Comparison of ENCODE assay signal across 10 mouse cellular contexts in the genomic region with DNA sequence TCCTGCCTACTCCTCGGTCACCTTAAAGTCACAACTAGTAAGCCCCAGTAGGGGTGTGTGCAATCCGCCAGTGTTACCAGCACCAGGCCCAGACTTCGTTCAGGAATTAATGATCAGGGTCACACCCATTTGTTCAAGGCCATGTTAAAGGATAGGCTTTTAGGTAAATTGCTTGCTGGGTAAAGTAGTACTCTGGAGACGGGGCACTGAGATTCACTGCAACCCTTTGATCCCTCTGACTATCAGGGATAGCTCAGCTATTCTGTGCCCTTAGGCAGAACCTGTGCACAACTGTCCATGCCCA. TPM values are rescaled to one million over a fixed set of nuclear protein-coding genes. Genes with fewer than 3 reads are reported as not detected.
DNase-seq lines count a peak whose midpoint lies in the region; ATAC-seq and TF ChIP-seq lines count a peak whose summit lies in the region.
"Had no signal": no experiment of that assay in that cellular context is flagged by ENCODE, and none has a peak within 500 bp of the region (broad histone marks: within the 10 kb centered on the region; RNA-seq: fewer than 3 reads in every experiment).

No protein-coding gene starts in this region.

- 0 out of 2 replicates have a peak overlapping the region, but pooled peaks have one; percentile 49 for H3K9ac ChIP-seq in kidney, embryonic 14.5 days (ENCODE audit: low read depth, low read length)
- no peak overlapping the region for H3K9ac ChIP-seq in limb, embryonic 14.5 days (ENCODE audit: low read depth, low read length, severe bottlenecking)

- WGBS in kidney, embryonic 14.5 days, result 61% methylated on average over 4 of the region's 4 CpGs
- 47% methylated on average over 4 of the region's 4 CpGs for WGBS in limb, embryonic 14.5 days

- no peaks in the 10 kb centered on the region for H3K36me3 ChIP-seq in kidney, embryonic 14.5 days (ENCODE audit: control insufficient read depth, insufficient read depth, low read length)
- H3K36me3 ChIP-seq in limb, embryonic 14.5 days (ENCODE audit: control insufficient read depth, insufficient read depth, low read length), result no peaks in the 10 kb centered on the region

- H3K27ac ChIP-seq in kidney, embryonic 14.5 days (ENCODE audit: low read depth, low read length), result peak overlapping the region; percentile 96
- peak overlapping the region; percentile 92 for H3K27ac ChIP-seq in limb, embryonic 14.5 days (replicated peaks; ENCODE audit: low read depth, low read length)
- H3K27ac ChIP-seq: macrophage had no signal

- peaks cover 10% of the 10 kb centered on the region for H3K4me1 ChIP-seq in kidney, embryonic 14.5 days (ENCODE audit: control insufficient read depth, insufficient read depth, low read length)
- H3K4me1 ChIP-seq in limb, embryonic 14.5 days (ENCODE audit: control insufficient read depth, insufficient read depth, low read length), result peaks cover 28% of the 10 kb centered on the region

- H3K27me3 ChIP-seq in kidney, embryonic 14.5 days (ENCODE audit: control insufficient read depth, insufficient read depth, low read length), result no peaks in the 10 kb centered on the region
- no peaks in the 10 kb centered on the region for H3K27me3 ChIP-seq in limb, embryonic 14.5 days (ENCODE audit: control insufficient read depth, insufficient read depth, low read length)
- H3K27me3 ChIP-seq: Patski had no signal

- H3K9me3 ChIP-seq in kidney, embryonic 14.5 days (ENCODE audit: control insufficient read depth, low read length), result no peaks in the 10 kb centered on the region
- no peaks in the 10 kb centered on the region for H3K9me3 ChIP-seq in limb, embryonic 14.5 days (ENCODE audit: control insufficient read depth, low read length)

- ATAC-seq in kidney, embryonic 14.5 days (ENCODE audit: low FRiP score, low TSS enrichment), result no peak
- no peak for ATAC-seq in limb, embryonic 14.5 days (ENCODE audit: low FRiP score, low read depth)
- ATAC-seq: Patski had no signal

- no peak overlapping the region for H3K4me2 ChIP-seq in kidney, embryonic 14.5 days (replicated peaks; ENCODE audit: low read depth, low read length)
- no peak overlapping the region for H3K4me2 ChIP-seq in limb, embryonic 14.5 days (replicated peaks; ENCODE audit: low read depth, low read length, severe bottlenecking)

- no peak for TF ChIP-seq POLR2A in limb, embryonic 14.5 days (IDR thresholded peaks at IDR 0.05; ENCODE audit: borderline replicate concordance, extremely low read depth, insufficient read depth, insufficient read length)

- H3K4me3 ChIP-seq in kidney, embryonic 14.5 days (ENCODE audit: low read length), result no peak overlapping the region
- no peak overlapping the region for H3K4me3 ChIP-seq in limb, embryonic 14.5 days (replicated peaks; ENCODE audit: low read length)

- DNase-seq in kidney, adult 18-20 months, result no peak
- DNase-seq in ES-CJ7 (ENCODE audit: low read depth, low spot score), result peak; percentile 87
- peak; percentile 89 for DNase-seq in ZHBTc4 (ENCODE audit: low read depth, low spot score)
- DNase-seq in limb, embryonic 14.5 days (ENCODE audit: low spot score), result no peak
- no peak for DNase-seq in gastrocnemius, postnatal 14 days
- no peak for DNase-seq in thymus, postnatal 10 days (ENCODE audit: low spot score in 2 of 2)
- DNase-seq: layer of hippocampus, postnatal 36 days had no signal

- intact Hi-C loops in gastrocnemius, postnatal 14 days (cut with DNase I; ENCODE audit: low total_unique reads), result loop anchor here (2.0 kb wide), 1 partner anchor 47 kb away; no protein-coding TSS in a partner anchor

RNA-seq across cellular contexts. Expression of a gene that starts 18.3 kb away (rescaled TPM):
- 7.1 and 8.4 TPM in 2 replicates for polyA plus RNA-seq in kidney, embryonic 14.5 days (2014; fragmentation: Nextera tagmentation; extraction: Ambion mirVana)
- polyA plus RNA-seq in limb, embryonic 14.5 days (2012; rRNA removed), result 10.9 and 12.6 TPM in 2 replicates
- polyA plus RNA-seq in limb, embryonic 14.5 days (2014; fragmentation: Nextera tagmentation; extraction: Ambion mirVana), result 16.5 and 20.7 TPM in 2 replicates
- 10 to 100 TPM; 20.5 to 28.2 TPM for total RNA-seq in gastrocnemius, postnatal 14 days (2021)
- polyA plus RNA-seq: macrophage had no signal

Comparison
In these comparisons a context has a peak if more than half of its experiments do, and no peak if none do; other contexts are left out.
1. DNase-seq: peak in ES-CJ7 (single experiment) and ZHBTc4 (single experiment); none in kidney, adult 18-20 months (single experiment), limb, embryonic 14.5 days (single experiment), gastrocnemius, postnatal 14 days (single experiment) and thymus, postnatal 10 days (0 of 2).